Mouse (Mus musculus) megakaryocyte, embryonic 14.5 days (primary cell): ENCODE measurements around the gene Eps8. TPM values are rescaled to one million over a fixed set of nuclear protein-coding genes. Genes with fewer than 3 reads are reported as not detected.

ENCODE experiments used
- H3K27me3 ChIP-seq: replicated peaks from 2 replicates; pipeline ENCODE3; 2012; ENCODE audit warnings: inconsistent platforms
- H3K36me3 ChIP-seq: replicated peaks from 2 replicates; pipeline ENCODE3; 2012; ENCODE audit warnings: low read length, inconsistent platforms, mixed read lengths
- H3K4me1 ChIP-seq: 2 replicates; pipeline ENCODE4 v1.6.1; 2012; ENCODE audit warnings: inconsistent platforms
- H3K4me3 ChIP-seq: replicated peaks from 2 replicates; pipeline ENCODE3; 2012; ENCODE audit warnings: moderate library complexity, mild to moderate bottlenecking, inconsistent platforms
- H3K9me3 ChIP-seq: 2 replicates; pipeline ENCODE4 v1.6.1; 2012; ENCODE audit warnings: inconsistent platforms
- FLI1 ChIP-seq: IDR thresholded peaks from 2 replicates; pipeline ENCODE4 v1.6.1; 2012; ENCODE audit warnings: low read length, inconsistent platforms, mixed read lengths
- GATA1 ChIP-seq: IDR thresholded peaks from 3 replicates; pipeline ENCODE4 v1.6.1; 2012; ENCODE audit warnings: mixed read lengths, low read length, inconsistent platforms, borderline replicate concordance
- polyA plus RNA-seq: library from polyadenylated mRNA; stranded (reverse); fragments of >175 nt; gene quantifications from 2 replicates; pipeline ENCODE4 v1.2.3, GENCODE M21; 2012; ENCODE audit warnings: low replicate concordance; ENCODE audit not compliant: insufficient read depth

Gene Eps8
- polyA plus RNA-seq, 1 experiment, result 0.47 TPM

DNA sequence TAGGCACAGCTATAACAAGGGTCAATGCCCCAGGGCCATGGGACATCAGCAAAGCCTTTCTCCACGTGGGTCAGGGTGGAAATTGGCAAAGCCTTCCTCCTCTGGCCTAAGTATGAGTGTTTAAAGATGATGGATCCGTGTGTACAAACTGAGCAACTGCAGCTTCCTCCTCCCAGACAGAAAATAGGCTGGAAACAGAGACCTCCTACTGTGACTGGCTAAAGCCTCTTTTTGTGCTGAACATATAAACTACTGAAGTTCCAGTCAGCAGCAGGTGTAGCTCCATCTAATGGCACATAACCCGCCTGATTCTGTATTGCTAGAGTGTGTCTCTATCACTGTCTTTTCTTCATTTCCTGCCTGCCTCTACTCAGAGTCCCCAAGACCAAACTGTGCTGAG lies 13.7 kb upstream of the Eps8 start:
- TF ChIP-seq GATA1 (no peak), FLI1 (no peak)
- peaks cover 20% of the 10 kb centered on the region for H3K9me3 ChIP-seq
- no peak overlapping the region for H3K4me3 ChIP-seq
- H3K4me1 ChIP-seq, result no peaks in the 10 kb centered on the region
- H3K27me3 ChIP-seq, result no peaks in the 10 kb centered on the region
- H3K36me3 ChIP-seq, result no peaks in the 10 kb centered on the region

GRCm38 (mm10) chr6:137667665-137668064 lies 13.0 kb upstream of the Eps8 start:
- no peak overlapping the region for H3K4me3 ChIP-seq
- peaks cover 19% of the 10 kb centered on the region for H3K9me3 ChIP-seq
- TF ChIP-seq GATA1 (no peak), FLI1 (no peak)
- H3K27me3 ChIP-seq, result no peaks in the 10 kb centered on the region
- H3K4me1 ChIP-seq, result no peaks in the 10 kb centered on the region
- H3K36me3 ChIP-seq, result no peaks in the 10 kb centered on the region

DNA sequence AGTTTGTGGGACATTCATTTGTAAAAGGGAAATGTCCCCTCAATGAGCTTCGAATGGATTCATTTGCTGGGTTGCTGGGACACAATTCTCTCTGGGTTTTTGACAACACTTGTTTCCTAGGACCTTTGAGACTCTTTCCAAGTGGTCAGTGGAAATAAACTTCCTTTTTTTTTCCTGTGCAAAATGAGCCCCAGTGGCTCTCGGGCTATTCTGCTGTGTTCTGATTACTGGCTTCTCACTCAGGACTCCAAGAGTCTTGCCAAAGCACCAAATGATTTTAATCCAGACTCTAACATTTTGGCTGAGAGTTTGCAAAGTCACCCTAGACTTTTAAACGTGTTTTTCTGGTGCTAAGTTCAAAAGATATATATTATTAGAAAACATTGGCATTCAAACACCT lies 10.3 kb upstream of the Eps8 start:
- H3K9me3 ChIP-seq, result peaks cover 18% of the 10 kb centered on the region
- no peak overlapping the region for H3K4me3 ChIP-seq
- H3K4me1 ChIP-seq, result no peaks in the 10 kb centered on the region
- no peak for TF ChIP-seq GATA1
- TF ChIP-seq FLI1, result no peak
- H3K27me3 ChIP-seq, result no peaks in the 10 kb centered on the region
- no peaks in the 10 kb centered on the region for H3K36me3 ChIP-seq

- Histone ChIP-seq H3K9me3 (0 out of 2 replicates have a peak, but pooled peaks cover 3% of the 10 kb centered on the region), H3K4me3 (no peak overlapping the region), H3K27me3 (peaks cover 1% of the 10 kb centered on the region), H3K36me3 (no peaks in the 10 kb centered on the region), H3K4me1 (no peaks in the 10 kb centered on the region)
- TF ChIP-seq GATA1 (no peak), FLI1 (no peak)
Measured at GRCm38 (mm10) chr6:137661583-137662365, 7.1 kb upstream of the Eps8 start.

GRCm38 (mm10) chr6:137658426-137659088 lies 3.9 kb upstream of the Eps8 start:
- Histone ChIP-seq H3K27me3 (peaks cover 1% of the 10 kb centered on the region), H3K36me3 (no peaks in the 10 kb centered on the region), H3K4me1 (no peaks in the 10 kb centered on the region), H3K4me3 (no peak overlapping the region), H3K9me3 (0 out of 2 replicates have a peak, but pooled peaks cover 3% of the 10 kb centered on the region)
- TF ChIP-seq FLI1 (no peak), GATA1 (no peak)

- no peak overlapping the region for H3K4me3 ChIP-seq
- H3K27me3 ChIP-seq, result peaks cover 3% of the 10 kb centered on the region
- no peaks in the 10 kb centered on the region for H3K36me3 ChIP-seq
- no peak for TF ChIP-seq GATA1
- no peak for TF ChIP-seq FLI1
- H3K9me3 ChIP-seq, result 0 out of 2 replicates have a peak, but pooled peaks cover 3% of the 10 kb centered on the region
- H3K4me1 ChIP-seq, result no peaks in the 10 kb centered on the region
Measured at GRCm38 (mm10) chr6:137657203-137657602, 2.5 kb upstream of the Eps8 start.

DNA sequence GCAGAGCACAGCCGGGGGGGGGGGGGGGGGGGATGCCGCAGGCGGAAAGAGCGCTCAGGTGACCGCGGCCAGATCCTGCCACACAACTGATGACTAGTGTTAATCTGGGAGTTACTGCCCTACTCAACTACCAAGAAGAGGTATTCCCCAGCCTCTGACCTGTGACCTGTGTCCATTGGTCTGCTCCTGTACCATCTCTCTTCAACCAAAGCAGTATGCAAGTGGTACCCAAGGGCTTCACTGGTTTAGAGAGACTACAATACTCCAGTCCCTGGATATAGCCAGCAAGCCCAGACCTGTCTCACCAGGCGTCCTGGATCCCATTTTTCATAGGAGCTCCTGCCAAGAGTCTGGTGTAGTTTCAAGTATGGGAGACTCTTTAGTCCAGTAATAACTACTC lies 5.1 kb downstream of the Eps8 start:
- H3K27me3 ChIP-seq, result peaks cover 40% of the 10 kb centered on the region
- H3K4me1 ChIP-seq, result peaks cover 7% of the 10 kb centered on the region
- no peaks in the 10 kb centered on the region for H3K36me3 ChIP-seq
- peaks cover 3% of the 10 kb centered on the region; the same call in 1 of the 2 replicates for H3K9me3 ChIP-seq
- TF ChIP-seq GATA1 (no peak), FLI1 (no peak)
- H3K4me3 ChIP-seq, result peak overlapping the region; percentile 90

DNA sequence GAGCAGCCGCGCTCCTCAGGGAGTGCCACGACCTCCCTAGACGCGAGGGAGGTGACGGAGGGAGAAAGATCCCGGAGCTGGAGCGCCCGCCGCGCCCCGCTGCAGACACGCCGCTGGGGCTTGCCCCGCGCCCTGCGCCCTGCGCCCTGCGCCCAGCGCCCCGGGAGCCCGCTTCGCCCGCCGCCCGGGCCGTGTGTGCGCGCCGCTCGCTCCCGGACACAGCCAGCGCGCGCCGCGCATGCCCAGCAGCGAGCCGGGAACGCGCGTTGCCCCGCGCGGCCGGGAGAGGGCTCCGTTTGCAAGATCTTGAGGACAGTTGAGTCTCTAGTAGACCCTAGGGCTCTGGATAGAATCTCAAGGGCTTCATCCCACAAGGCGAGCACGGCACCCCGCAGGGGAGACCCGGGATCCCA lies 5.6 kb downstream of the Eps8 start:
- Histone ChIP-seq H3K27me3 (peaks cover 40% of the 10 kb centered on the region), H3K4me1 (peaks cover 7% of the 10 kb centered on the region), H3K4me3 (peak overlapping the region; percentile 90), H3K36me3 (no peaks in the 10 kb centered on the region), H3K9me3 (peaks cover 3% of the 10 kb centered on the region; the same call in 1 of the 2 replicates)
- TF ChIP-seq FLI1 (no peak), GATA1 (no peak)

- Histone ChIP-seq H3K27me3 (peaks cover 42% of the 10 kb centered on the region), H3K36me3 (no peaks in the 10 kb centered on the region), H3K4me3 (peak overlapping the region; percentile 90), H3K9me3 (peaks cover 3% of the 10 kb centered on the region), H3K4me1 (peaks cover 7% of the 10 kb centered on the region)
- TF ChIP-seq FLI1, result no peak
- no peak for TF ChIP-seq GATA1
Measured at GRCm38 (mm10) chr6:137648110-137649067, 6.3 kb downstream of the Eps8 start.
